Mouse (Mus musculus): Measurements from ENCODE around the gene Rnf31.

The Rnf31 gene

GRCm38 (mm10) chr14:55591331-55591891, at the start of gene Rnf31:
Gene Rnf31, plus strand, starts transcription at chr14:55591708.
- DNase-seq (ENCODE audit: low spot score): peak; percentile 94

GRCm38 (mm10) chr14:55542268-55542667, 49.2 kb upstream of the Rnf31 start:
- DNase-seq (ENCODE audit: low spot score): no peak

GRCm38 (mm10) chr14:55544334-55544733, 47.2 kb upstream of the Rnf31 start:
- DNase-seq (ENCODE audit: low spot score): no peak

- no peak for DNase-seq (ENCODE audit: low spot score)
These were observed 41.3 kb upstream of the Rnf31 start for GRCm38 (mm10) chr14:55550191-55550590.

GRCm38 (mm10) chr14:55551347-55551746, 40.2 kb upstream of the Rnf31 start:
- DNase-seq (ENCODE audit: low spot score): no peak

GRCm38 (mm10) chr14:55551794-55552193, 39.7 kb upstream of the Rnf31 start:
- no peak for DNase-seq (ENCODE audit: low spot score)

- no peak for DNase-seq (ENCODE audit: low spot score)
These were observed 36.9 kb upstream of the Rnf31 start for GRCm38 (mm10) chr14:55554635-55555034.

- DNase-seq (ENCODE audit: low spot score): no peak
These were observed 35.7 kb upstream of the Rnf31 start for GRCm38 (mm10) chr14:55555788-55556187.

- peak; percentile 83 for DNase-seq (ENCODE audit: low spot score)
These were observed 34.5 kb upstream of the Rnf31 start for GRCm38 (mm10) chr14:55557003-55557402.

GRCm38 (mm10) chr14:55557587-55557986, 33.9 kb upstream of the Rnf31 start:
- DNase-seq (ENCODE audit: low spot score): no peak

- no peak for DNase-seq (ENCODE audit: low spot score)
These were observed 32.6 kb upstream of the Rnf31 start for GRCm38 (mm10) chr14:55558740-55559448.

- DNase-seq (ENCODE audit: low spot score): peak; percentile 94
These were observed 31.7 kb upstream of the Rnf31 start, which contains the start of gene Dcaf11 for GRCm38 (mm10) chr14:55559799-55560201. Gene Dcaf11, plus strand, starts transcription at chr14:55560006.

- DNase-seq (ENCODE audit: low spot score): peak; percentile 99
These were observed 31.1 kb upstream of the Rnf31 start, which contains the start of gene A730061H03Rik for GRCm38 (mm10) chr14:55560202-55561073. Gene A730061H03Rik, minus strand, starts transcription at chr14:55560406.

GRCm38 (mm10) chr14:55561860-55562259, 29.6 kb upstream of the Rnf31 start:
- no peak for DNase-seq (ENCODE audit: low spot score)

GRCm38 (mm10) chr14:55563249-55563648, 28.3 kb upstream of the Rnf31 start:
- DNase-seq (ENCODE audit: low spot score): no peak

GRCm38 (mm10) chr14:55565748-55566147, 25.8 kb upstream of the Rnf31 start:
- no peak for DNase-seq (ENCODE audit: low spot score)

- no peak for DNase-seq (ENCODE audit: low spot score)
These were observed 24.0 kb upstream of the Rnf31 start for GRCm38 (mm10) chr14:55567496-55567895.

- no peak for DNase-seq (ENCODE audit: low spot score)
These were observed 20.9 kb upstream of the Rnf31 start for GRCm38 (mm10) chr14:55570588-55570987.

GRCm38 (mm10) chr14:55571760-55572159, 19.7 kb upstream of the Rnf31 start:
- no peak for DNase-seq (ENCODE audit: low spot score)

- DNase-seq (ENCODE audit: low spot score): no peak
These were observed 16.2 kb upstream of the Rnf31 start, which contains the start of gene Fitm1 for GRCm38 (mm10) chr14:55575302-55575701. Gene Fitm1, plus strand, starts transcription at chr14:55575617.

- no peak for DNase-seq (ENCODE audit: low spot score)
These were observed 15.8 kb upstream of the Rnf31 start for GRCm38 (mm10) chr14:55575711-55576110.

GRCm38 (mm10) chr14:55576376-55576775, 15.1 kb upstream of the Rnf31 start:
- DNase-seq (ENCODE audit: low spot score): no peak
